Mouse (Mus musculus): ENCODE measurements around the gene Cul7. TPM values are rescaled to one million over a fixed set of nuclear protein-coding genes. Genes with fewer than 3 reads are reported as not detected.

The Cul7 gene
- polyA plus RNA-seq, 1 experiment from 2014 or later = 50.8 TPM

GRCm38 (mm10) chr17:46642060-46642459 lies 8.1 kb upstream of the Cul7 start:
- Histone ChIP-seq H3K27ac (ENCODE audit: low read length) (no peak overlapping the region), H3K36me3 (ENCODE audit: control insufficient read depth, insufficient read depth, low read length) (peaks cover 5% of the 10 kb centered on the region), H3K9me3 (ENCODE audit: control insufficient read depth, low read length) (no peaks in the 10 kb centered on the region), H3K27me3 (ENCODE audit: control insufficient read depth, insufficient read depth, low read depth, low read length) (no peaks in the 10 kb centered on the region), H3K4me3 (ENCODE audit: low read length) (no peak overlapping the region), H3K9ac (ENCODE audit: low read length) (no peak overlapping the region), H3K4me2 (ENCODE audit: low read depth, low read length) (no peak overlapping the region), H3K4me1 (replicated peaks; ENCODE audit: control insufficient read depth, insufficient read depth, low read length) (peaks cover 22% of the 10 kb centered on the region)
- no peak for ATAC-seq (ENCODE audit: low read depth)
- WGBS = 86% methylated on average over 17 of the region's 17 CpGs

GRCm38 (mm10) chr17:46644152-46644805 lies 5.9 kb upstream of the Cul7 start:
- Histone ChIP-seq H3K4me1 (replicated peaks; ENCODE audit: control insufficient read depth, insufficient read depth, low read length) (peaks cover 21% of the 10 kb centered on the region), H3K4me2 (ENCODE audit: low read depth, low read length) (peak overlapping the region; percentile 94), H3K27me3 (ENCODE audit: control insufficient read depth, insufficient read depth, low read depth, low read length) (no peaks in the 10 kb centered on the region), H3K36me3 (ENCODE audit: control insufficient read depth, insufficient read depth, low read length) (peaks cover 5% of the 10 kb centered on the region; the same call in 1 of the 2 replicates), H3K27ac (ENCODE audit: low read length) (no peak overlapping the region), H3K9ac (ENCODE audit: low read length) (peak overlapping the region; percentile 80), H3K9me3 (ENCODE audit: control insufficient read depth, low read length) (no peaks in the 10 kb centered on the region), H3K4me3 (ENCODE audit: low read length) (peak overlapping the region; percentile 92)
- 85% methylated on average over 12 of the region's 12 CpGs for WGBS
- ATAC-seq (ENCODE audit: low read depth) = no peak

- peaks cover 27% of the 10 kb centered on the region for H3K4me1 ChIP-seq (replicated peaks; ENCODE audit: control insufficient read depth, insufficient read depth, low read length)
- peaks cover 5% of the 10 kb centered on the region; the same call in 1 of the 2 replicates for H3K36me3 ChIP-seq (ENCODE audit: control insufficient read depth, insufficient read depth, low read length)
- H3K9ac ChIP-seq (ENCODE audit: low read length) = peak overlapping the region; percentile 80
- no peaks in the 10 kb centered on the region for H3K27me3 ChIP-seq (ENCODE audit: control insufficient read depth, insufficient read depth, low read depth, low read length)
- peak overlapping the region; percentile 92 for H3K4me3 ChIP-seq (ENCODE audit: low read length)
- peak; percentile 11; the same call in 1 of the 2 replicates for ATAC-seq (ENCODE audit: low read depth)
- peak overlapping the region; percentile 94 for H3K4me2 ChIP-seq (ENCODE audit: low read depth, low read length)
- H3K27ac ChIP-seq (ENCODE audit: low read length) = peak overlapping the region; percentile 82
- no peaks in the 10 kb centered on the region for H3K9me3 ChIP-seq (ENCODE audit: control insufficient read depth, low read length)
- 5% methylated on average over 10 of the region's 11 CpGs for WGBS
Measured at GRCm38 (mm10) chr17:46644916-46645475, 5.1 kb upstream of the Cul7 start.

- Histone ChIP-seq H3K27me3 (ENCODE audit: control insufficient read depth, insufficient read depth, low read depth, low read length) (no peaks in the 10 kb centered on the region), H3K36me3 (ENCODE audit: control insufficient read depth, insufficient read depth, low read length) (peaks cover 5% of the 10 kb centered on the region; the same call in 1 of the 2 replicates), H3K27ac (ENCODE audit: low read length) (peak within 1 kb of the TSS; percentile 82), H3K4me3 (ENCODE audit: low read length) (peak within 1 kb of the TSS; percentile 92), H3K4me2 (ENCODE audit: low read depth, low read length) (peak within 1 kb of the TSS; percentile 94), H3K9me3 (ENCODE audit: control insufficient read depth, low read length) (no peaks in the 10 kb centered on the region), H3K9ac (ENCODE audit: low read length) (peak within 1 kb of the TSS; percentile 89), H3K4me1 (replicated peaks; ENCODE audit: control insufficient read depth, insufficient read depth, low read length) (peaks cover 27% of the 10 kb centered on the region)
- WGBS = under 1% methylated on average over 53 of the region's 53 CpGs
- peak; percentile 75 for ATAC-seq (ENCODE audit: low read depth)
Measured at GRCm38 (mm10) chr17:46645561-46646321, 4.4 kb upstream of the Cul7 start, which contains the start of the genes Klc4 and Mrpl2. Gene Klc4 (minus strand): TSS chr17:46646022. Gene Mrpl2 (plus strand): TSS chr17:46646229.

- Histone ChIP-seq H3K4me1 (replicated peaks; ENCODE audit: control insufficient read depth, insufficient read depth, low read length) (peaks cover 30% of the 10 kb centered on the region), H3K27ac (ENCODE audit: low read length) (peak overlapping the region; percentile 76), H3K9ac (ENCODE audit: low read length) (peak overlapping the region; percentile 89), H3K9me3 (ENCODE audit: control insufficient read depth, low read length) (no peaks in the 10 kb centered on the region), H3K4me3 (ENCODE audit: low read length) (peak overlapping the region; percentile 92), H3K27me3 (ENCODE audit: control insufficient read depth, insufficient read depth, low read depth, low read length) (no peaks in the 10 kb centered on the region), H3K4me2 (ENCODE audit: low read depth, low read length) (peak overlapping the region; percentile 92), H3K36me3 (ENCODE audit: control insufficient read depth, insufficient read depth, low read length) (peaks cover 5% of the 10 kb centered on the region; the same call in 1 of the 2 replicates)
- under 1% methylated on average over 19 of the region's 19 CpGs for WGBS
- no peak for ATAC-seq (ENCODE audit: low read depth)
Measured at GRCm38 (mm10) chr17:46646322-46646662, 3.8 kb upstream of the Cul7 start.

- no peak overlapping the region for H3K9ac ChIP-seq (ENCODE audit: low read length)
Measured at GRCm38 (mm10) chr17:46647279-46647678, 2.9 kb upstream of the Cul7 start.

GRCm38 (mm10) chr17:46648436-46648835 lies 1.7 kb upstream of the Cul7 start:
- Histone ChIP-seq H3K4me1 (replicated peaks; ENCODE audit: control insufficient read depth, insufficient read depth, low read length) (peaks cover 46% of the 10 kb centered on the region), H3K9ac (ENCODE audit: low read length) (no peak overlapping the region), H3K36me3 (ENCODE audit: control insufficient read depth, insufficient read depth, low read length) (peaks cover 12% of the 10 kb centered on the region), H3K27ac (ENCODE audit: low read length) (no peak overlapping the region), H3K4me3 (ENCODE audit: low read length) (no peak overlapping the region), H3K27me3 (ENCODE audit: control insufficient read depth, insufficient read depth, low read depth, low read length) (no peaks in the 10 kb centered on the region), H3K4me2 (ENCODE audit: low read depth, low read length) (no peak overlapping the region), H3K9me3 (ENCODE audit: control insufficient read depth, low read length) (no peaks in the 10 kb centered on the region)
- ATAC-seq (ENCODE audit: low read depth) = no peak
- 87% methylated on average over 9 of the region's 9 CpGs for WGBS

More at GRCm38 (mm10) chr17:46647279-46647678, 2.9 kb upstream of the Cul7 start:
- H3K4me2 ChIP-seq (ENCODE audit: low read depth, low read length) = no peak overlapping the region
- peaks cover 40% of the 10 kb centered on the region for H3K4me1 ChIP-seq (replicated peaks; ENCODE audit: control insufficient read depth, insufficient read depth, low read length)
- H3K36me3 ChIP-seq (ENCODE audit: control insufficient read depth, insufficient read depth, low read length) = peaks cover 3% of the 10 kb centered on the region; the same call in 1 of the 2 replicates
- no peak overlapping the region for H3K4me3 ChIP-seq (ENCODE audit: low read length)
- 86% methylated on average over 7 of the region's 7 CpGs for WGBS
- H3K9me3 ChIP-seq (ENCODE audit: control insufficient read depth, low read length) = no peaks in the 10 kb centered on the region
- no peak overlapping the region for H3K27ac ChIP-seq (ENCODE audit: low read length)
- H3K27me3 ChIP-seq (ENCODE audit: control insufficient read depth, insufficient read depth, low read depth, low read length) = no peaks in the 10 kb centered on the region
- no peak for ATAC-seq (ENCODE audit: low read depth)

GRCm38 (mm10) chr17:46649811-46650210 lies 326 bp upstream of the Cul7 start:
- peak overlapping the region; percentile 80 for H3K9ac ChIP-seq (ENCODE audit: low read length)

GRCm38 (mm10) chr17:46651292-46651691 lies 1.2 kb downstream of the Cul7 start:
- WGBS = 60% methylated on average over 17 of the region's 17 CpGs

More at GRCm38 (mm10) chr17:46649811-46650210, 326 bp upstream of the Cul7 start:
- ATAC-seq (ENCODE audit: low read depth) = no peak
- Histone ChIP-seq H3K4me3 (ENCODE audit: low read length) (peak overlapping the region; percentile 79), H3K4me1 (replicated peaks; ENCODE audit: control insufficient read depth, insufficient read depth, low read length) (peaks cover 39% of the 10 kb centered on the region), H3K27me3 (ENCODE audit: control insufficient read depth, insufficient read depth, low read depth, low read length) (no peaks in the 10 kb centered on the region), H3K36me3 (ENCODE audit: control insufficient read depth, insufficient read depth, low read length) (peaks cover 25% of the 10 kb centered on the region), H3K9me3 (ENCODE audit: control insufficient read depth, low read length) (0 out of 2 replicates have a peak, but pooled peaks cover 3% of the 10 kb centered on the region), H3K4me2 (ENCODE audit: low read depth, low read length) (peak overlapping the region; percentile 67), H3K27ac (ENCODE audit: low read length) (peak overlapping the region; percentile 97)
- WGBS = 22% methylated on average over 15 of the region's 15 CpGs

More at GRCm38 (mm10) chr17:46651292-46651691, 1.2 kb downstream of the Cul7 start:
- Histone ChIP-seq H3K27me3 (ENCODE audit: control insufficient read depth, insufficient read depth, low read depth, low read length) (no peaks in the 10 kb centered on the region), H3K4me2 (ENCODE audit: low read depth, low read length) (peak overlapping the region; percentile 67), H3K9me3 (ENCODE audit: control insufficient read depth, low read length) (0 out of 2 replicates have a peak, but pooled peaks cover 3% of the 10 kb centered on the region), H3K36me3 (ENCODE audit: control insufficient read depth, insufficient read depth, low read length) (peaks cover 33% of the 10 kb centered on the region), H3K4me3 (ENCODE audit: low read length) (peak overlapping the region; percentile 79), H3K27ac (ENCODE audit: low read length) (peak overlapping the region; percentile 97), H3K9ac (ENCODE audit: low read length) (peak overlapping the region; percentile 80), H3K4me1 (replicated peaks; ENCODE audit: control insufficient read depth, insufficient read depth, low read length) (peaks cover 33% of the 10 kb centered on the region)
- ATAC-seq (ENCODE audit: low read depth) = no peak

All from lung, embryonic 16.5 days (tissue).